Mouse (Mus musculus) urinary bladder, postnatal 4 days (tissue): ENCODE measurements around the gene Gpc3.

Experiments used
- DNase-seq, 2 experiments: peaks; one replicate each; pipeline ENCODE4 v3.0.0; 2021 to 2022; ENCODE audit warnings: low spot score in 2 of 2

Gpc3 gene

DNA sequence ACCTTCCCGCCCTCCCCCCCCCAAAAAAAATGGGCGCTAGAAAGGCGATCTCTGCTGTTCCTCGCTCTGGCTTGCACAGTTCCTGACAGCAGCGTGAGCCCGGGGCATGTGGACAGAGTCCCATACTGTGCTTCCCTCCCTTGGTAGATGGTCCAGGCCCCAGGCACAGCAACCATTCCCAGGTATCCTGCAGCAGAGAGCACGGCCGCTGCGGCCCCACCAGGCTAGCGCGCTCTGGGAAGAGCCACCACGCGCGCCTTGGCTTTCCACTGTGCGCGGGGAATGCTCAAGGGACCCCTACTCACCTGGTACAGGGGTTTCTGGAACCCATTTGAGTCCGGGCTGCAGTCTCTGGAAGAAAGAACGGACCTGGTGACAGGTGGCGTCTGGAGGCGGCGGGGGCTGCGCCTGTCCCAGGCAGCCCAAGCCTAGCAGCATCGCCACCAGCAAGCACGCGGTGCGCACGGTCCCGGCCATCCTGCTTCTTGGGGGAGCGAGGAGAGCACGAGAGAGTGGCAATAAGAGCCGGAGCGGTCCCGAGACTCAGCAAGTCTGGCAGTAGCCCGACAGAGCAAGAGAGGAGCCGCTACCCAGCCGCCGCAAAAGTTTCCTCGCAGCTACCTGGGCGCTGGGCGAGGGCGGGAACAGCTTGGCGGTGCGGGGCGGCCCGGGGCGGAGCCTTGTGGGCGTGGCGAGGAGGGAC is at the start of gene Gpc3:
Gene Gpc3, minus strand, starts transcription at position 623 of the 703 bp plus-strand sequence.
- DNase-seq = peak in 1 of 2 experiments; percentile 78

- DNase-seq = peak in 1 of 2 experiments; percentile 24
Observed at GRCm38 (mm10) chrX:52651975-52652374, 38.2 kb upstream of the Gpc3 start.

GRCm38 (mm10) chrX:52651472-52651948 is 37.8 kb upstream of the Gpc3 start:
- DNase-seq = no peak

- no peak for DNase-seq
Observed at GRCm38 (mm10) chrX:52648910-52649785, 35.4 kb upstream of the Gpc3 start.

DNA sequence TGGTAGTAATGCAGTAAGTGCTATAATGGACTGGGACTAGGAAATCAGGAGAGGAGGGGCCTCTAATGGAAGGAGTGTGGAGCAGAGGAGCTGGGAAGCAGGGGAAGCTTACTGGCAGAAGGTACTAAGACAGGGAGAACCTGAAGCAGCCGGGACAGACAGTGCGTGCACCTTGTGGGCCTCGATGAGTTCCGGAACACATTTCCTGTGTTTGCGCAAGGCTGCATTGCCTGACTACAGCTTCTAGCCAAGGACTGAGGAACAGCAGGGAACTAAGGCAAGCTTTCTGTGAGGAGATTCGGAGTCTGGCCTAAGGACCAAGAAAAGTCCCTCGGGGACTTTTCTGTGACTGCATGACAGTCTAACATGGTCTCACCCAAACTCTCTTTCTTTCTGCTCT is 30.6 kb upstream of the Gpc3 start:
- no peak for DNase-seq

- no peak for DNase-seq
Observed at GRCm38 (mm10) chrX:52643350-52643749, 29.6 kb upstream of the Gpc3 start.

DNA sequence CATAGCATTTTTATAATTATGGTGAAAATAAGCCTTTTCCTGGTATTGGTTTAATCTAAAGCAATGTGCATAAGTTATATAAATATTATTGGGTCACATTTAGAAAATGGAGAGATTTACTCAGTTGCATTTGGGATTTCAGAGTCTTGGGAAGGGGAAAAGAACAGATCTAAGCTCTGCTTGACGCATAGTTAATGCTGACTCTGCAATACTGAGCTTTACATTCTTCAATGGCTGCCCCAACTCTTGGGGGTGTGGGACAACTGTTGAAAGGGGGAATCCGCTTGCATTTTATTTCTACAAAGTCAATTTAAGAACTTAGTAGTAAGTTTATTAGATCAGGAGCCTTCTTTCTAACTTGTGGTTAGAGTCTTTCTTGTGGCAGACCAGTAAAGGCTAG is 28.4 kb upstream of the Gpc3 start:
- DNase-seq = no peak

DNA sequence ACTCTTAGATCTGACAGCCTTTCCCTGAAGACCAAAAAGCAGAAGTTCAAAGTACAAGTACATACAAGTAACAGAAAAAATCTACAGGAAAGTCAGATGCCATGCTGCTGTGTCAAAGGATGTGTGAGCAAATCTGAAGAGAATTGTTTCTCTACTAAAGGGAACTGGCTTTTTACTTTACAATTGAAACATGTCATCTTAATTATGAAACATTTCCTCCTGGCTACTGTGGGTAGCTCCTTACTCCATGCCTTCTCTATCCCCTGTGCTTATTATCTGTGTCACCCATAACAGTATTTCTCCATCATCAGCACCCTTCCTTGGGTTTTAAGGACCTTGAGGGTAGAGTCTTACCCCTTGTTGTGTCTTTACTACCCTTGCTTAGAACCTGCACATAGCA is 23.7 kb upstream of the Gpc3 start:
- no peak for DNase-seq

- DNase-seq = no peak
Observed at GRCm38 (mm10) chrX:52633976-52634375, 20.2 kb upstream of the Gpc3 start.

GRCm38 (mm10) chrX:52632688-52633324 is 19.1 kb upstream of the Gpc3 start:
- DNase-seq = no peak

- no peak for DNase-seq
Observed at GRCm38 (mm10) chrX:52626963-52627716, 13.4 kb upstream of the Gpc3 start.

DNA sequence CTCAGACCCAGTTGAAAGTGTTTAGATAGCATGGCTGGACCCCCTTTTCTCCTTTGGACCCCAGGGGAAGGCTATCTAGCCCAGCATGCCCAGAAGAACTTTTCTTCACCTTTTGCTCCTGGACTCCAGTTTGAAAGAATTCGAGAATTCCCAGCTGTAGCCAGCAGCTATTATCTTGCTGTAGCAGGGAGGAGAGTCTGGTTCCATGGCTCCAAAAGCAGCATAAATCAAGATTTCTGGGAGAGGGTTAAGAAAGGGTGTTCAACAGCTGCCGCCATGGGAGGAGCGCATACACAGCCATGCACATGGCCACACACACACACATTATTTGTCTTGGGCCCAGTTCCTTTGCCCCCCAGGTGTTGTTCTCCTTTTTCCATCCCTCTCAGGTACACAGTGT is 4.1 kb upstream of the Gpc3 start:
- DNase-seq = no peak

DNA sequence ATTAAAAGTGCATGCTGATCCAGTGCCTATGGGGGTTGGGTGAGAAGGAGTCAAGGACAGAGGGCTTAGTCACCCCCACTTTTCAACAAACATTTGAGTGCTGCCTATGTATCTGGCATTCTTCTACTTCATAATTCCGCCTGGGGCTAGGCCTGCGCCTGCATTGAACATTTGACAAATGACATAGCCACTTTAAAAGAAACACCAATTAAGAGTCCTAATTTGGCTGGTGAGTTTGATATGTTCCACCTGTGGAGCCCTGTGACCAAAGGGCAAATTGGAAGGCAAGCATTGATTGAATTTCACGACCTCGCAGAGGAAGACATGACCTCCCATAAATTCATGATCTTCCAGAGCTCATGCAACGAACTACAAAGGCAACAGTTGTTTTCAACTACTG is 2.4 kb upstream of the Gpc3 start:
- no peak for DNase-seq

DNA sequence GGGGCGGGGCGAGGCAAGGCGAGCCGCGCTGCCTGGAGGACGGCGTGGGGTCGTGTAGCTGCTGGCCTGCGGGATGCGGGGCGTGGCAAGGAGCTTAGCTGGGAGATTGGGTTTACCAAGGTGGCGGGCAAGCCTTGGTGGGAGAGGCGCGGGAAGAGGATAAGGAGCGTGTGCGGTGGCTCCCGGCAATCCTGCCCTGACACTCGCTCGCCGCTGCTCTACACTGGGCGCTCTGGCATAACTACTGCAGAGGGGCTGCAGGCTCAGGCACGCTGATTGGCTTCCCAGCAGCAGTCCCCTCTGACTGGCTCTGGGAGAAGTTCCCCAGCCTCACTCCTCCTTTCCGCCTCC is 256 bp upstream of the Gpc3 start:
- DNase-seq = peak in 1 of 2 experiments; percentile 69

DNA sequence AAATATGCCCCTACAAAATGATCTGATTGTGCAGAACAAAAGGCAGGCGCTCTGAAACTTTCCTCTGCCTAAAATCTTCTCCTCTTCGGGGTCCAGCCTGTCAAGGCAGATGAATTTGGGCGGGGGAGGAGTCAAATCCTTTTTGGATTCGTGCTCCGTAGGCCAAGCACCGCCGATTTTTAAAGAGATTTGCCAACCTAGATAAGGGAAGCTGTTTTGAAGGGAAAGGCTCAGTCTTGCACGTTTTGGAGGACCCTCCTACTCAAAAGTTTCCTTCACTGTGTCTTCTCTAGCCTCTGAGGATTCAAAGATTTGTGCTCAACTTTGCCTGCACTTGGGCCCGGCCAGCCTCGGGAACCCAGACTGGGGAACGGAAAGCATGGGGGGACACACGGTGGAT is 944 bp downstream of the Gpc3 start:
- DNase-seq = no peak

GRCm38 (mm10) chrX:52611987-52612670 is 1.6 kb downstream of the Gpc3 start:
- no peak for DNase-seq

DNA sequence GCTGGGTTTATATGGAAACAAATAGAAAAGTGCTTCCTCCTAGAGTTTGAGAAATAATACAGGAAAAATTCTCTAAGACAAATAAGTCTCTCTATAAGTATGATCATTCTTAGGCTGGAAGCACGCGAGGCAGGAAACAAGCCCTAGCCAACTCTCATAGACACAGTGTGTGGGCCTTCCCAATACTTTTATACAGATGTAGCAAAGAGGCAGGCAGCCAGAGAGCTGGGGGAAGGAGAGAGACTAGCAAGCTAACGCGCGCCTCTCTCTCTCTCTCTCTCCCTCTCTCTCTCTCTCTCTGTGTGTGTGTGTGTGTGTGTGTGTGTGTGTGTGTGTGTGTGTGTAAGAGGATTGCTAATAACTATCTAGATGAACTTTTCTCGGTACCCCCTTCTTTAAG is 2.2 kb downstream of the Gpc3 start:
- no peak for DNase-seq

GRCm38 (mm10) chrX:52603143-52603542 is 10.6 kb downstream of the Gpc3 start:
- no peak for DNase-seq

DNA sequence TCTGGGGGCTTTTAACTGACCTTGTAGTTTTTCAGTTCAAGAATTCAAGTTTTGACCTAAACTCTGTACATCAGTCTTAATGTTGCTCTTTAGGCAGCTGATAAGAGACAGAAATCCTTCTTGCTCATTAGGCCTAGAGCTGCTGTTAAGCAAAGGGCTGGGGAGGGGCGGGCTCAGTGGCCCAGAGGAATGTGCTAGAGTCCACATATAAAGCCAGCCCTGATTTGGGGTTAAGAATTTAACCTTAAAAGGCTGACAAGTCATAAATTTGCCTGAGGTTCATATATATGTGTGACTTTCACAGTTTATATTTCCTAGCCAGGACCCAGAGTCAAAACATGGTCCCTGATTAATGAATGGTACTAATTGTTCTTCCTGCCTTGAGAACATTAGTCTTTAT is 14.5 kb downstream of the Gpc3 start:
- no peak for DNase-seq

DNA sequence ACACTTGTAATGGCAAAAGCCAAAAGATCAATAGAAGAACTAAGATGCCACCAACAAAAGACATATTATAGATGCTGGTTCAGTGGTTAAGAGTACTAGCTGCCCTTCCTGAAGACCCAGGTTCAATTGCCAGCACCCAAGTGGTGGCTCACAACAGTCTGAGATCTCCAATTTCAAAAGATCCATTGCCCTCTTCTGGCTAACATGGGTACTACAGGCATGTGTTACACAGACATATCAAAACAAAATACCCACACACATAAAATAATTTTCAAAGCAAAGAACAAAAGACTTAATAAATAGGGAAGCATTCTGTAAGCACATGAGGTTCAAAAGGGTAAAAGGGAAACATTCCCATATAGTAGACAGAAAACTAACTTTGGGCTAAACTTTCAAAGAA is 26.1 kb downstream of the Gpc3 start:
- DNase-seq = no peak

GRCm38 (mm10) chrX:52559995-52560394 is 53.8 kb downstream of the Gpc3 start:
- no peak for DNase-seq
